Mouse (Mus musculus): ENCODE results near the gene Lrrc43.

Lrrc43 gene

GRCm38 (mm10) chr5:123520666-123521065, 31.6 kb downstream of the Lrrc43 start:
- DNase-seq (ENCODE audit: low spot score), result peak; percentile 34

- peak; percentile 32 for DNase-seq (ENCODE audit: low spot score)
These were observed 32.5 kb downstream of the Lrrc43 start for GRCm38 (mm10) chr5:123521621-123522020.

GRCm38 (mm10) chr5:123522166-123522565, 33.1 kb downstream of the Lrrc43 start:
- DNase-seq (ENCODE audit: low spot score), result peak; percentile 32

- peak; percentile 99 for DNase-seq (ENCODE audit: low spot score)
These were observed 34.7 kb downstream of the Lrrc43 start, which contains the start of gene Diablo for GRCm38 (mm10) chr5:123523692-123524392. Gene Diablo, minus strand, starts transcription at chr5:123524176.

- DNase-seq (ENCODE audit: low spot score), result no peak
These were observed 35.3 kb downstream of the Lrrc43 start for GRCm38 (mm10) chr5:123524393-123524750.

- DNase-seq (ENCODE audit: low spot score), result peak; percentile 33
These were observed 36.2 kb downstream of the Lrrc43 start, which contains the start of gene Gm49027 for GRCm38 (mm10) chr5:123525281-123525680. Gene Gm49027, minus strand, starts transcription at chr5:123525488.

GRCm38 (mm10) chr5:123525916-123526495, 36.9 kb downstream of the Lrrc43 start:
- DNase-seq (ENCODE audit: low spot score), result peak; percentile 22

GRCm38 (mm10) chr5:123528641-123529040, 39.5 kb downstream of the Lrrc43 start:
- peak; percentile 38 for DNase-seq (ENCODE audit: low spot score)

GRCm38 (mm10) chr5:123530056-123530455, 41.0 kb downstream of the Lrrc43 start:
- DNase-seq (ENCODE audit: low spot score), result peak; percentile 37

- DNase-seq (ENCODE audit: low spot score), result peak; percentile 33
These were observed 44.7 kb downstream of the Lrrc43 start for GRCm38 (mm10) chr5:123533801-123534200.

GRCm38 (mm10) chr5:123555693-123556092, 66.6 kb downstream of the Lrrc43 start:
- peak; percentile 28 for DNase-seq (ENCODE audit: low spot score)

GRCm38 (mm10) chr5:123556451-123556850, 67.3 kb downstream of the Lrrc43 start:
- DNase-seq (ENCODE audit: low spot score), result peak; percentile 62

Data from testis, postnatal 10 days (tissue).